Mouse (Mus musculus) liver, embryonic 12.5 days (tissue): Measurements from ENCODE around the gene Lce3d. TPM values are rescaled to one million over a fixed set of nuclear protein-coding genes. Genes with fewer than 3 reads are reported as not detected.

Source experiments
- ATAC-seq: fragments of 200-750 bp; cut with Nextera tagmentation; 2 replicates; pipeline ENCODE4 v1.8.0; 2017; ENCODE audit warnings: moderate number of reproducible peaks, mild to moderate bottlenecking, moderate library complexity
- H3K27ac ChIP-seq: fragments of 300-500 bp; sonication (generic); 2 replicates; pipeline ENCODE4 v1.5.1; 2016; ENCODE audit warnings: mild to moderate bottlenecking
- H3K27me3 ChIP-seq: fragments of 300-500 bp; sonication (generic); replicated peaks from 2 replicates; pipeline ENCODE4 v1.6.1; 2016; ENCODE audit warnings: mild to moderate bottlenecking, moderate library complexity
- H3K36me3 ChIP-seq: fragments of 300-500 bp; sonication (generic); 2 replicates; pipeline ENCODE4 v1.6.1; 2016; ENCODE audit warnings: mild to moderate bottlenecking, moderate library complexity
- H3K4me1 ChIP-seq: fragments of 300-500 bp; sonication (generic); 2 replicates; pipeline ENCODE4 v1.6.1; 2016
- H3K4me2 ChIP-seq: fragments of 300-500 bp; sonication (generic); 2 replicates; pipeline ENCODE4 v1.6.1; 2016; ENCODE audit warnings: mild to moderate bottlenecking, moderate library complexity
- H3K4me3 ChIP-seq: fragments of 300-500 bp; sonication (generic); 2 replicates; pipeline ENCODE4 v1.5.1; 2016; ENCODE audit warnings: mild to moderate bottlenecking, moderate library complexity
- H3K9ac ChIP-seq: fragments of 300-500 bp; sonication (generic); 2 replicates; pipeline ENCODE4 v1.6.1; 2016; ENCODE audit warnings: mild to moderate bottlenecking, moderate library complexity
- H3K9me3 ChIP-seq: fragments of 300-500 bp; sonication (generic); replicated peaks from 2 replicates; pipeline ENCODE4 v1.6.1; 2016; ENCODE audit warnings: mild to moderate bottlenecking, moderate library complexity
- whole genome bisulfite sequencing: fragments of 180-500 bp; shearing (Covaris S2); methylation state at CpG from one replicate; pipeline ENCODE4 v1.1.7; 2016; ENCODE audit not compliant: insufficient replicate concordance; 5-methylcytosine and 5-hydroxymethylcytosine counted together
- polyA plus RNA-seq: library from polyadenylated mRNA; unstranded; fragments of >200 nt; fragmentation: Nextera tagmentation; extraction: Ambion mirVana; gene quantifications from 2 replicates; pipeline ENCODE4 v1.2.1, GENCODE M21; 2016

Gene Lce3d
- not detected in 2 replicates for polyA plus RNA-seq

- ATAC-seq, result no peak
- no peaks in the 10 kb centered on the region for H3K36me3 ChIP-seq
- WGBS, result 83% methylated on average over 1 of the region's 1 CpGs
- no peak within 1 kb of the TSS for H3K4me3 ChIP-seq
- no peak within 1 kb of the TSS for H3K9ac ChIP-seq
- no peaks in the 10 kb centered on the region for H3K4me1 ChIP-seq
- no peaks in the 10 kb centered on the region for H3K27me3 ChIP-seq
- H3K27ac ChIP-seq, result no peak within 1 kb of the TSS
- H3K4me2 ChIP-seq, result no peak within 1 kb of the TSS
- H3K9me3 ChIP-seq, result no peaks in the 10 kb centered on the region
Observed at GRCm38 (mm10) chr3:92957090-92957489, at the start of gene Lce3d. Gene Lce3d (plus strand): TSS chr3:92957390.

GRCm38 (mm10) chr3:92907571-92907970 lies 49.6 kb upstream of the Lce3d start:
- H3K9ac ChIP-seq, result no peak overlapping the region
- H3K27ac ChIP-seq, result no peak overlapping the region
- H3K9me3 ChIP-seq, result no peaks in the 10 kb centered on the region
- no peaks in the 10 kb centered on the region for H3K36me3 ChIP-seq
- no peaks in the 10 kb centered on the region for H3K27me3 ChIP-seq
- no peak overlapping the region for H3K4me3 ChIP-seq
- ATAC-seq, result no peak
- no peaks in the 10 kb centered on the region for H3K4me1 ChIP-seq
- WGBS, result 17% methylated on average over 4 of the region's 4 CpGs
- H3K4me2 ChIP-seq, result no peak overlapping the region

- WGBS, result 37% methylated on average over 4 of the region's 4 CpGs
- no peak overlapping the region for H3K9ac ChIP-seq
- H3K27me3 ChIP-seq, result no peaks in the 10 kb centered on the region
- no peak overlapping the region for H3K27ac ChIP-seq
- H3K4me2 ChIP-seq, result no peak overlapping the region
- H3K4me3 ChIP-seq, result no peak overlapping the region
- H3K36me3 ChIP-seq, result no peaks in the 10 kb centered on the region
- H3K9me3 ChIP-seq, result no peaks in the 10 kb centered on the region
- H3K4me1 ChIP-seq, result no peaks in the 10 kb centered on the region
- no peak for ATAC-seq
Observed at GRCm38 (mm10) chr3:92920364-92920763, 36.8 kb upstream of the Lce3d start.

DNA sequence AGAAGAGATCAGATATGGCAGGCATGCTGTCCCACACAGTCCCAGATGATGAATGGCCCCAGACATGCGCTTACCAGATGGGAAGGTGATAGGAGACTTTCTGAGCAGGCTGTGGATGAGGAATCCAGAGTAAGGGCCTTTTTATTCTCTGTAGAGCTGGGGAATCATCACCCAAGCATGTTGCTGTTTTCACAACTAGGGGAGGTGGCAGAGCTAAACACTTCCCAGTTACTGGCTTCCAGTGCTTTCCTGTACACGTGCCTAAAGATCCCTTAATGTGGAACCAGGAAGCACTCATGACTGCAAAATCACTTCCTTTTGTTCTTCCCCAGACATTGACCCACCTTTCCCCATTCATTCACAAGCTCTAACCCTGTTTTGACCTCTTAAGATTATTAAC lies 31.1 kb upstream of the Lce3d start, which contains the start of gene Lce3a:
Gene Lce3a, minus strand, starts transcription at position 101 of the 400 bp plus-strand sequence.
- H3K4me1 ChIP-seq, result no peaks in the 10 kb centered on the region
- H3K4me2 ChIP-seq, result no peak within 1 kb of the TSS
- ATAC-seq, result no peak
- H3K9ac ChIP-seq, result no peak within 1 kb of the TSS
- H3K36me3 ChIP-seq, result no peaks in the 10 kb centered on the region
- H3K9me3 ChIP-seq, result no peaks in the 10 kb centered on the region
- no peaks in the 10 kb centered on the region for H3K27me3 ChIP-seq
- no peak within 1 kb of the TSS for H3K4me3 ChIP-seq
- no peak within 1 kb of the TSS for H3K27ac ChIP-seq
- 39% methylated on average over 2 of the region's 2 CpGs for WGBS

GRCm38 (mm10) chr3:92932679-92933078 lies 24.5 kb upstream of the Lce3d start, which contains the start of gene Lce3b:
Gene Lce3b (plus strand): TSS chr3:92932979.
- Histone ChIP-seq H3K9ac (no peak within 1 kb of the TSS), H3K4me2 (no peak within 1 kb of the TSS), H3K9me3 (no peaks in the 10 kb centered on the region), H3K4me1 (no peaks in the 10 kb centered on the region), H3K27ac (no peak within 1 kb of the TSS), H3K4me3 (no peak within 1 kb of the TSS), H3K36me3 (no peaks in the 10 kb centered on the region), H3K27me3 (no peaks in the 10 kb centered on the region)
- 35% methylated on average over 2 of the region's 2 CpGs for WGBS
- no peak for ATAC-seq

DNA sequence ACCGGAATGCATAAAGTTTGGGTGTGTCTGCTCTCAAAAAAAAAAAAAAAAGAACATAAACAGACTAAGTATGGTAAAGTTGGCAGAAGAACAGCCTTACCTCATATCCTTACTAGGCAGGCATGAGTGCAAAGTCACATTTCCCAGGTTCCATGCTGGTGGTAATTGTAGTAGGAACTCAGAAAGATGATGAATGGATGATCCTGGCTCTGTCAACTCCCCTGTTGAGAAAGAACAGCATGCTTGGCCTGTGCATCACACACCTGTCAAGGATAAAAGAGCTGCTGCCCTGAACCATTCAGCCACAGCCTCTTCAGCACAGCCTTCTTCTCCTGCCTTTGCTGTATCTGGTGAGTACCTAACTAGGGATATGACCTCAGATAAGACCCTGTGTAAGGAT lies 13.0 kb upstream of the Lce3d start, which contains the start of gene Lce3c:
Gene Lce3c, plus strand, starts transcription at position 301 of the 400 bp plus-strand sequence.
- Histone ChIP-seq H3K9me3 (no peaks in the 10 kb centered on the region), H3K4me2 (no peak within 1 kb of the TSS), H3K4me1 (no peaks in the 10 kb centered on the region), H3K27me3 (no peaks in the 10 kb centered on the region), H3K36me3 (no peaks in the 10 kb centered on the region), H3K27ac (no peak within 1 kb of the TSS), H3K4me3 (no peak within 1 kb of the TSS), H3K9ac (no peak within 1 kb of the TSS)
- no peak for ATAC-seq
- 58% methylated on average over 1 of the region's 1 CpGs for WGBS

GRCm38 (mm10) chr3:92966761-92967160 lies 9.6 kb downstream of the Lce3d start, which contains the start of gene Lce3e:
Gene Lce3e (plus strand): TSS chr3:92967061.
- H3K9me3 ChIP-seq, result no peaks in the 10 kb centered on the region
- no peak for ATAC-seq
- no peak within 1 kb of the TSS for H3K27ac ChIP-seq
- WGBS, result 64% methylated on average over 2 of the region's 2 CpGs
- H3K36me3 ChIP-seq, result no peaks in the 10 kb centered on the region
- no peak within 1 kb of the TSS for H3K9ac ChIP-seq
- H3K4me3 ChIP-seq, result no peak within 1 kb of the TSS
- no peaks in the 10 kb centered on the region for H3K27me3 ChIP-seq
- H3K4me2 ChIP-seq, result no peak within 1 kb of the TSS
- no peaks in the 10 kb centered on the region for H3K4me1 ChIP-seq

- no peaks in the 10 kb centered on the region for H3K36me3 ChIP-seq
- 58% methylated on average over 2 of the region's 2 CpGs for WGBS
- H3K27ac ChIP-seq, result no peak overlapping the region
- H3K9ac ChIP-seq, result no peak overlapping the region
- no peak overlapping the region for H3K4me2 ChIP-seq
- no peak for ATAC-seq
- H3K9me3 ChIP-seq, result no peaks in the 10 kb centered on the region
- no peaks in the 10 kb centered on the region for H3K27me3 ChIP-seq
- no peak overlapping the region for H3K4me3 ChIP-seq
- H3K4me1 ChIP-seq, result no peaks in the 10 kb centered on the region
Observed at GRCm38 (mm10) chr3:92978484-92978883, 21.3 kb downstream of the Lce3d start.

GRCm38 (mm10) chr3:92991926-92992325 lies 34.7 kb downstream of the Lce3d start, which contains the start of gene Lce3f:
Gene Lce3f (plus strand): TSS chr3:92992226.
- no peak within 1 kb of the TSS for H3K9ac ChIP-seq
- H3K4me3 ChIP-seq, result no peak within 1 kb of the TSS
- no peaks in the 10 kb centered on the region for H3K36me3 ChIP-seq
- no peaks in the 10 kb centered on the region for H3K27me3 ChIP-seq
- H3K4me2 ChIP-seq, result no peak within 1 kb of the TSS
- H3K9me3 ChIP-seq, result no peaks in the 10 kb centered on the region
- H3K27ac ChIP-seq, result no peak within 1 kb of the TSS
- no peak for ATAC-seq
- no peaks in the 10 kb centered on the region for H3K4me1 ChIP-seq

DNA sequence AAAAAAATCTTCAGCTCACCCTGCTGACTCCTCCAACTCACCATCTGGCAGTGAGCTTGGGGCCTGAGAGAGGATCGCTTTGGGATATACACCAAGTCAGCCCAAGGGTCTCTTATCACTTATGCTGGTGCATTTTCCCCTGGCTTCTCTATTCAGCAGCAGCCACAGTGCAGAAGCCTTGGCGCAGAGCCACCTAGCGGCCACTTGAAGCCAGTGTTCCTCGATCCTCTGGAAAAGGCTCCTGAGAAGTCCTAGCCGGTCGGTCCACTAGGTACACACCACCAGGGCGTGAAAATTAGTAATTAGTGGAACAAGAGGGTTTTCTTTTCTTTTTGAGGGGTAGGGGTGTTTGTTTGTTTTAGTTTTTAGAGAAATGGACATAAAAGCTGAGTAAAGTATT lies 41.5 kb downstream of the Lce3d start:
- H3K36me3 ChIP-seq, result no peaks in the 10 kb centered on the region
- no peaks in the 10 kb centered on the region for H3K27me3 ChIP-seq
- no peaks in the 10 kb centered on the region for H3K9me3 ChIP-seq
- H3K27ac ChIP-seq, result no peak overlapping the region
- no peak overlapping the region for H3K9ac ChIP-seq
- no peak overlapping the region for H3K4me3 ChIP-seq
- peak; percentile 60 for ATAC-seq
- H3K4me2 ChIP-seq, result no peak overlapping the region
- no peaks in the 10 kb centered on the region for H3K4me1 ChIP-seq
- 10% methylated on average over 7 of the region's 7 CpGs for WGBS

- no peak overlapping the region for H3K9ac ChIP-seq
- WGBS, result 63% methylated on average over 3 of the region's 3 CpGs
- H3K4me3 ChIP-seq, result no peak overlapping the region
- ATAC-seq, result no peak
- no peaks in the 10 kb centered on the region for H3K36me3 ChIP-seq
- H3K27ac ChIP-seq, result no peak overlapping the region
- no peak overlapping the region for H3K4me2 ChIP-seq
- no peaks in the 10 kb centered on the region for H3K9me3 ChIP-seq
- no peaks in the 10 kb centered on the region for H3K4me1 ChIP-seq
- H3K27me3 ChIP-seq, result no peaks in the 10 kb centered on the region
Observed at GRCm38 (mm10) chr3:93000621-93001020, 43.4 kb downstream of the Lce3d start.

DNA sequence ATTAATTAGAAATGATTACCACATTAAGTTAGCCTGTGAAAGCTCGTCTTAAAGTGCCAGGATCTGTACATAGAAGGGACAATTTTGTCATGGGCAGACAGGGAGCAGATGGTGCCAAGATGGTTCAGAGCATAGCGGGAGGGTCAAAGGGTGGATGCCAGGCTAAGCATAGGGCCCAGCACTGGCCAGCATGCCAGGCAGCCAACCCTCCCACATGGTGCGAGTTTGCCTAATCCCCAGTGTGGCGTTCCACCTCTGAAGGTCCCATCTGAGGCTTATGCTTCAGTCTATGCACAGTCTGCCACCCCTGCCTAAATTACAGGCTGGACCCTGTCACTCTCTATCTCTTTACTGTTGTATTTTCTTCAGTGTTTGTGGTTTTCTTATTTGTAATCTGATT lies 45.7 kb downstream of the Lce3d start:
- Histone ChIP-seq H3K9me3 (no peaks in the 10 kb centered on the region), H3K4me2 (no peak overlapping the region), H3K27me3 (no peaks in the 10 kb centered on the region), H3K27ac (no peak overlapping the region), H3K9ac (no peak overlapping the region), H3K4me1 (no peaks in the 10 kb centered on the region), H3K36me3 (no peaks in the 10 kb centered on the region), H3K4me3 (no peak overlapping the region)
- 61% methylated on average over 4 of the region's 4 CpGs for WGBS
- ATAC-seq, result no peak
